Mouse (Mus musculus): ENCODE results near the gene Rps8. TPM values are rescaled to one million over a fixed set of nuclear protein-coding genes. Genes with fewer than 3 reads are reported as not detected.
A peak's percentile ranks its signal among the peaks of the same experiment; 100 is the strongest.
"Not testable (repeated sequence)": the region's sequence is repeated elsewhere in the genome, so short reads cannot be mapped to it uniquely, and the experiment has no call there.

Gene Rps8
- total RNA-seq (2021), result 100 to 1,000 TPM; 554 to 567 TPM

- peak; percentile 82 to 90 for DNase-seq (ENCODE audit: extremely low spot score in 1 of 2, low spot score in 2 of 2)
- intact Hi-C loops (cut with DNase I), result no loop called here
These were observed at the start of gene Rps8 for GRCm38 (mm10) chr4:117155792-117156355. Rps8 (minus strand) TSS chr4:117156243.

- intact Hi-C loops (cut with DNase I), result no loop called here
These were observed 46.9 kb upstream of the Rps8 start for GRCm38 (mm10) chr4:117202992-117203354.

GRCm38 (mm10) chr4:117202046-117202991, 46.3 kb upstream of the Rps8 start:
- intact Hi-C loops (cut with DNase I), result no loop called here
- peak; percentile 35 to 46 for DNase-seq (ENCODE audit: extremely low spot score in 1 of 2, low spot score in 2 of 2)

More at GRCm38 (mm10) chr4:117202992-117203354, 46.9 kb upstream of the Rps8 start:
- DNase-seq (ENCODE audit: extremely low spot score in 1 of 2, low spot score in 2 of 2), result no peak

GRCm38 (mm10) chr4:117191804-117192203, 35.8 kb upstream of the Rps8 start:
- intact Hi-C loops (cut with DNase I), result no loop called here
- DNase-seq (ENCODE audit: extremely low spot score in 1 of 2, low spot score in 2 of 2), result no peak

- no peak for DNase-seq (ENCODE audit: extremely low spot score in 1 of 2, low spot score in 2 of 2)
- intact Hi-C loops (cut with DNase I), result no loop called here
These were observed 34.6 kb upstream of the Rps8 start for GRCm38 (mm10) chr4:117190660-117191059.

GRCm38 (mm10) chr4:117189856-117190543, 34.0 kb upstream of the Rps8 start:
- DNase-seq (ENCODE audit: extremely low spot score in 1 of 2, low spot score in 2 of 2), result peak in 1 of 2 experiments; percentile 52
- intact Hi-C loops (cut with DNase I), result no loop called here

GRCm38 (mm10) chr4:117189382-117189855, 33.4 kb upstream of the Rps8 start:
- intact Hi-C loops (cut with DNase I), result no loop called here
- peak; percentile 85 to 90 for DNase-seq (ENCODE audit: extremely low spot score in 1 of 2, low spot score in 2 of 2)

GRCm38 (mm10) chr4:117188969-117189368, 32.9 kb upstream of the Rps8 start:
- no peak for DNase-seq (ENCODE audit: extremely low spot score in 1 of 2, low spot score in 2 of 2)
- intact Hi-C loops (cut with DNase I), result no loop called here

- DNase-seq (ENCODE audit: extremely low spot score in 1 of 2, low spot score in 2 of 2); intact Hi-C loops (cut with DNase I): not testable (repeated sequence)
These were observed 26.7 kb upstream of the Rps8 start for GRCm38 (mm10) chr4:117182759-117183096.

- intact Hi-C loops (cut with DNase I), result no loop called here
- peak; percentile 90 to 93 for DNase-seq (ENCODE audit: extremely low spot score in 1 of 2, low spot score in 2 of 2)
These were observed 26.1 kb upstream of the Rps8 start, which contains the start of gene Kif2c for GRCm38 (mm10) chr4:117181863-117182758. Kif2c (minus strand) TSS chr4:117182639.

GRCm38 (mm10) chr4:117169936-117170335, 13.9 kb upstream of the Rps8 start:
- no peak for DNase-seq (ENCODE audit: extremely low spot score in 1 of 2, low spot score in 2 of 2)
- intact Hi-C loops (cut with DNase I), result no loop called here

GRCm38 (mm10) chr4:117161183-117161582, 5.1 kb upstream of the Rps8 start:
- DNase-seq (ENCODE audit: extremely low spot score in 1 of 2, low spot score in 2 of 2), result no peak
- intact Hi-C loops (cut with DNase I), result no loop called here

GRCm38 (mm10) chr4:117159666-117160065, 3.6 kb upstream of the Rps8 start:
- intact Hi-C loops (cut with DNase I), result no loop called here
- DNase-seq (ENCODE audit: extremely low spot score in 1 of 2, low spot score in 2 of 2), result no peak

- no peak for DNase-seq (ENCODE audit: extremely low spot score in 1 of 2, low spot score in 2 of 2)
- intact Hi-C loops (cut with DNase I), result no loop called here
These were observed 329 bp upstream of the Rps8 start for GRCm38 (mm10) chr4:117156372-117156771.

- intact Hi-C loops (cut with DNase I), result no loop called here
- no peak for DNase-seq (ENCODE audit: extremely low spot score in 1 of 2, low spot score in 2 of 2)
These were observed 837 bp downstream of the Rps8 start for GRCm38 (mm10) chr4:117155020-117155791.

- DNase-seq (ENCODE audit: extremely low spot score in 1 of 2, low spot score in 2 of 2), result no peak
- intact Hi-C loops (cut with DNase I), result no loop called here
These were observed 3.3 kb downstream of the Rps8 start for GRCm38 (mm10) chr4:117152714-117153113.

GRCm38 (mm10) chr4:117151416-117151815, 4.6 kb downstream of the Rps8 start:
- intact Hi-C loops (cut with DNase I), result no loop called here

GRCm38 (mm10) chr4:117150212-117150733, 5.8 kb downstream of the Rps8 start:
- no peak for DNase-seq (ENCODE audit: extremely low spot score in 1 of 2, low spot score in 2 of 2)
- intact Hi-C loops (cut with DNase I), result no loop called here

More at GRCm38 (mm10) chr4:117151416-117151815, 4.6 kb downstream of the Rps8 start:
- no peak for DNase-seq (ENCODE audit: extremely low spot score in 1 of 2, low spot score in 2 of 2)
